17 mouse cellular contexts compared by ENCODE assay signal in the genomic region with DNA sequence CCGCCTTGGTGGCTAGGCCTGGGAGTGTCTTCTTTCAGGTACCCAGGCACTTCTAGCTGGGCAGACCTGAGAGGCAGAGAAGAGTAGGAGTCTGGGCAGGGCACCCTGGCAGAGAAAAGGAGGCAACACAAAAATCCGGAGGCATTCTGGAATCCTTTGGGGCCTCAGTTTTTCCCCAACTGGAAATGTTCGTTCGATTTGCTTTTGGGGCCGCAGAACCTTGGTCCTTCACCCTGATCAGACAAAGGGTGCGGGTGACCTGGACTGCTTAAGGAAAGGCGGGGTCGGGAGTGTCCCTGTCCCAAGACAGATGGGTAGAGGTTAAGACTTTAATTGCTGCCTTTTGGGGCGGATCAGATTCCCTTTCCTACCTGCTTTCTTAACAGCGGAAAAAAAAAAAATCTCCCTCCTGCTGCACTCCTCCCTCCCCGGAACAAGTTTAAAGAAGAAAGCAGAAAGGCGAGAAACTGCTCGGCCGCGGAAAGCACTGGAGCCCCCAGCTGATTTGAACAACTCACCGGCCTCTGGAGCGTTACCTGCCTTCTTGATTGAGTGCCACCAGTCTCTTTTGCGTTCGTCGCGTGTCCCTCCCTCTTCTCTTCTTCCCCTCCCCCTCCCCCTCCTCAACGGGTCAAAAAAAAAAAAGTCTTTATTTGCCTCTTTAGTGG. TPM values are rescaled to one million over a fixed set of nuclear protein-coding genes. Genes with fewer than 3 reads are reported as not detected.
A peak's percentile ranks its signal among the peaks of the same experiment; 100 is the strongest.
DNase-seq lines count a peak whose midpoint lies in the region; ATAC-seq and TF ChIP-seq lines count a peak whose summit lies in the region.
"Had no signal": no experiment of that assay in that cellular context is flagged by ENCODE, and none has a peak within 500 bp of the region (broad histone marks: within the 10 kb centered on the region; RNA-seq: fewer than 3 reads in every experiment).

No protein-coding gene starts in this region.

- no peak overlapping the region for H3K9ac ChIP-seq in midbrain, postnatal 0 days (replicated peaks; ENCODE audit: low read length, poor library complexity, severe bottlenecking)
- H3K9ac ChIP-seq in embryonic facial prominence, embryonic 15.5 days = no peak overlapping the region
- no peak overlapping the region for H3K9ac ChIP-seq in midbrain, embryonic 13.5 days (replicated peaks)
- H3K9ac ChIP-seq: liver, embryonic 15.5 days had no signal

- no peaks in the 10 kb centered on the region for H3K36me3 ChIP-seq in midbrain, embryonic 10.5 days
- no peaks in the 10 kb centered on the region for H3K36me3 ChIP-seq in midbrain, postnatal 0 days (ENCODE audit: insufficient read depth, low read length)
- H3K36me3 ChIP-seq in embryonic facial prominence, embryonic 15.5 days = no peaks in the 10 kb centered on the region
- H3K36me3 ChIP-seq in midbrain, embryonic 13.5 days = no peaks in the 10 kb centered on the region
- H3K36me3 ChIP-seq: liver, embryonic 15.5 days had no signal

- peak; percentile 37 for DNase-seq in midbrain, embryonic 10.5 days (ENCODE audit: low spot score)
- no peak for DNase-seq in midbrain, postnatal 0 days (ENCODE audit: low spot score)
- peak; percentile 45 for DNase-seq in ZHBTc4 (ENCODE audit: low read depth, low spot score)
- no peak for DNase-seq in left cerebral cortex, adult 8-10 months (ENCODE audit: low spot score in 2 of 2)
- no peak for DNase-seq in heart, adult 18-20 months
- DNase-seq: adrenal gland, adult 8-10 months; cerebellum, adult 8-10 months; heart, adult 11 months; layer of hippocampus, adult 9-11 months; right cerebral cortex, postnatal 25 days had no signal

- no peak for TF ChIP-seq CTCF in midbrain, postnatal 0 days (IDR thresholded peaks at IDR 0.05)

- under 1% methylated on average over 22 of the region's 22 CpGs for WGBS in midbrain, embryonic 10.5 days
- 1% methylated on average over 22 of the region's 22 CpGs for WGBS in midbrain, postnatal 0 days
- WGBS in embryonic facial prominence, embryonic 15.5 days = 4% methylated on average over 22 of the region's 22 CpGs
- under 1% methylated on average over 22 of the region's 22 CpGs for WGBS in midbrain, embryonic 13.5 days

- no peaks in the 10 kb centered on the region for H3K9me3 ChIP-seq in midbrain, embryonic 10.5 days (replicated peaks)
- H3K9me3 ChIP-seq in midbrain, postnatal 0 days (ENCODE audit: low read length) = no peaks in the 10 kb centered on the region
- H3K9me3 ChIP-seq in embryonic facial prominence, embryonic 15.5 days (replicated peaks) = no peaks in the 10 kb centered on the region
- H3K9me3 ChIP-seq in midbrain, embryonic 13.5 days = no peaks in the 10 kb centered on the region
- H3K9me3 ChIP-seq: liver, embryonic 15.5 days had no signal

- peak overlapping the region; percentile 58 for H3K4me3 ChIP-seq in midbrain, embryonic 10.5 days
- H3K4me3 ChIP-seq in midbrain, postnatal 0 days (ENCODE audit: low read depth, low read length) = no peak overlapping the region
- 0 out of 2 replicates have a peak overlapping the region, but pooled peaks have one; percentile 43 for H3K4me3 ChIP-seq in embryonic facial prominence, embryonic 15.5 days (replicated peaks)
- peak overlapping the region; percentile 41 for H3K4me3 ChIP-seq in midbrain, embryonic 13.5 days (replicated peaks)
- H3K4me3 ChIP-seq: liver, embryonic 15.5 days had no signal

- H3K4me1 ChIP-seq in midbrain, embryonic 10.5 days = peaks cover 42% of the 10 kb centered on the region
- no peaks in the 10 kb centered on the region for H3K4me1 ChIP-seq in midbrain, postnatal 0 days (ENCODE audit: insufficient read depth, low read length)
- H3K4me1 ChIP-seq in embryonic facial prominence, embryonic 15.5 days = peaks cover 36% of the 10 kb centered on the region
- peaks cover 33% of the 10 kb centered on the region for H3K4me1 ChIP-seq in midbrain, embryonic 13.5 days (replicated peaks)
- H3K4me1 ChIP-seq: liver, embryonic 15.5 days had no signal

- H3K27ac ChIP-seq in midbrain, embryonic 10.5 days (replicated peaks) = peak overlapping the region; percentile 79
- no peak overlapping the region for H3K27ac ChIP-seq in midbrain, postnatal 0 days (ENCODE audit: low read depth, low read length)
- no peak overlapping the region for H3K27ac ChIP-seq in embryonic facial prominence, embryonic 15.5 days (replicated peaks)
- no peak overlapping the region for H3K27ac ChIP-seq in midbrain, embryonic 13.5 days
- H3K27ac ChIP-seq: liver, embryonic 15.5 days had no signal

- H3K4me2 ChIP-seq in midbrain, postnatal 0 days (ENCODE audit: low read depth, low read length, poor library complexity, severe bottlenecking) = no peak overlapping the region
- no peak overlapping the region; the same call in 1 of the 2 replicates for H3K4me2 ChIP-seq in embryonic facial prominence, embryonic 15.5 days (replicated peaks)
- H3K4me2 ChIP-seq in midbrain, embryonic 13.5 days (replicated peaks) = peak overlapping the region; percentile 59; the same call in 1 of the 2 replicates

- ATAC-seq in midbrain, postnatal 0 days (ENCODE audit: low FRiP score) = no peak
- no peak for ATAC-seq in embryonic facial prominence, embryonic 15.5 days (ENCODE audit: insufficient number of reproducible peaks, low FRiP score, low TSS enrichment, low read depth)
- no peak for ATAC-seq in midbrain, embryonic 13.5 days
- ATAC-seq: inflammation-experienced regulatory T-cells, adult 6 months had no signal

- peaks cover 99% of the 10 kb centered on the region for H3K27me3 ChIP-seq in midbrain, embryonic 10.5 days (ENCODE audit: low read depth, poor library complexity, severe bottlenecking)
- H3K27me3 ChIP-seq in midbrain, postnatal 0 days (ENCODE audit: insufficient read depth, low read length) = peaks cover 71% of the 10 kb centered on the region
- peaks cover 88% of the 10 kb centered on the region for H3K27me3 ChIP-seq in embryonic facial prominence, embryonic 15.5 days
- peaks cover 92% of the 10 kb centered on the region for H3K27me3 ChIP-seq in midbrain, embryonic 13.5 days

RNA-seq across cellular contexts. Expression of a gene that starts 2.3 kb away (rescaled TPM):
- 4.4 and 6.4 TPM in 2 replicates for polyA plus RNA-seq in midbrain, embryonic 10.5 days (2016; fragmentation: Nextera tagmentation; extraction: Ambion mirVana)
- total RNA-seq in midbrain, postnatal 0 days (2014; rRNA removed) = 0.90 and 1.3 TPM in 2 replicates
- polyA plus RNA-seq in midbrain, postnatal 0 days (2015; fragmentation: Nextera tagmentation; extraction: Ambion mirVana) = 5.8 and 10.8 TPM in 2 replicates
- 8.2 and 8.8 TPM in 2 replicates for polyA plus RNA-seq in embryonic facial prominence, embryonic 15.5 days (2015; fragmentation: Nextera tagmentation; extraction: Ambion mirVana)
- polyA plus RNA-seq in midbrain, embryonic 13.5 days (2015; fragmentation: Nextera tagmentation; extraction: Ambion mirVana) = 2.9 and 4.7 TPM in 2 replicates
- under 1 TPM in 3 of 4 experiments, not detected in 1; 0.27 to 0.44 (median 0.42) TPM for total RNA-seq in left cerebral cortex, adult 8-10 months (2022)
- total RNA-seq in heart, adult 18-20 months (2021) = not detected
- total RNA-seq: adrenal gland, adult 8-10 months; heart, postnatal 10 days; neutrophil, adult 5-6 weeks had no signal
- polyA plus RNA-seq: inflammation-experienced regulatory T-cells, adult 6 months; kidney, embryonic 16.5 days had no signal

Comparison
In these comparisons a context has a peak if more than half of its experiments do, and no peak if none do; other contexts are left out.
1. DNase-seq: peak in midbrain, embryonic 10.5 days (single experiment) and ZHBTc4 (single experiment); none in midbrain, postnatal 0 days (single experiment), left cerebral cortex, adult 8-10 months (0 of 2) and heart, adult 18-20 months (0 of 2).